Mouse (Mus musculus): ENCODE results near the gene Gm19426.

DNA sequence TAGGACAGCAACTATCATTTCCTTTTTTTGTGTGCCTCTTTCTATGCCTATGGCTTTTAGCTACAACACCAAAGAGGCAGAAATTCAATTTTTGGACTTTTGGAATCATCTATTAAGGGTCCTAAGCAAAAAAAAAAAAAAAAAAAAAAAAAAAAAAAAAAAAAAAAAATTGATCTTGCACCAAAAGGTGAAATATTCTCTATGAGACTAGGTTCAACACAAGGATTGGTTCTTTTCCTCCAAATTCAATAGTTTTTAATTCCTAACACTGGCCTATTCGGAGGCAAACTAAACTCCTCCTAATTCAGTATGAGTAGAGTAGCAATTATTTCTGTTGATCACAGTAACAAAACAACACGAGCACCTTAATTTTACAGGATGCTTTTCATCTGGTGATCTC, 31.6 kb downstream of the Gm19426 start:
- TF ChIP-seq CTCF (IDR thresholded peaks at IDR 0.05; ENCODE audit: control insufficient read depth, insufficient read depth, insufficient read length) (no peak), CEBPB (IDR thresholded peaks at IDR 0.05; ENCODE audit: low read depth) (no peak), MAX (IDR thresholded peaks at IDR 0.05) (no peak), MYOG (IDR thresholded peaks at IDR 0.05; ENCODE audit: control insufficient read depth, extremely low read depth, insufficient read length) (no peak), USF1 (IDR thresholded peaks at IDR 0.05; ENCODE audit: low read depth) (no peak)
